Mouse (Mus musculus): ENCODE results near the gene Abcb8.

- TF ChIP-seq CTCF (IDR thresholded peaks at IDR 0.05) (no peak), EP300 (IDR thresholded peaks at IDR 0.05; ENCODE audit: insufficient read depth, low read depth, low read length) (no peak), POLR2A (IDR thresholded peaks at IDR 0.05; ENCODE audit: insufficient read depth, low read depth, low read length) (no peak)
Observed at GRCm38 (mm10) chr5:24455613-24456012, 62.1 kb downstream of the Abcb8 start.

All from heart, adult 2 months (tissue).